Mouse (Mus musculus): ENCODE data around the gene Pak2. TPM values are rescaled to one million over a fixed set of nuclear protein-coding genes. Genes with fewer than 3 reads are reported as not detected.

Gene Pak2
- total and polyA plus RNA-seq, 2 experiments from 2014 or later = 29.4 to 41.1 TPM

DNA sequence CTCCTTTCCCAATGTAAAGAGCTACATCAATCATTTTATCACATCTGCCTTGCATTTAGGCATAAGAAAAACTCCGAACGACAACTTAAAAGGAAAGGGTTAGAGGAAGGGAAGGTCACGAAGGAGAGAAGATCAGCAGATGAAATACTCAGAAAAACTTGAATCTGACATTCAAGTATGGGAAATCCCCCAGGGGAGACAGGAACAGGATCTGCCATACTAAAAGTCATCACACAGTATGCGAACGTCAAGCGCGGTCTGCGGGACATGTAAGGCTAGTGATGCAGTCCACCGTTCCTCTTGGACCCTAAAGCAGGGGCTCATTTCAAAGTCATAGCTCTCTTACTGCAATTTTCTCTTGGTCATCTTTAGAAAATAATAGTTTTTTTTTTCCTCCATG is 59.5 kb downstream of the Pak2 start:
- no peaks in the 10 kb centered on the region for H3K4me1 ChIP-seq (ENCODE audit: insufficient read depth)
- H3K4me3 ChIP-seq (ENCODE audit: low read depth, low read length) = no peak overlapping the region
- H3K27ac ChIP-seq (ENCODE audit: low read depth, low read length) = no peak overlapping the region
- no peak overlapping the region for H3K9ac ChIP-seq
- no peaks in the 10 kb centered on the region for H3K27me3 ChIP-seq (ENCODE audit: insufficient read depth, low read length)
- 95% methylated on average over 9 of the region's 9 CpGs for WGBS
- peaks cover 53% of the 10 kb centered on the region for H3K36me3 ChIP-seq (ENCODE audit: insufficient read depth)
- H3K9me3 ChIP-seq (ENCODE audit: low read length) = no peaks in the 10 kb centered on the region
- no peak overlapping the region for H3K4me2 ChIP-seq (ENCODE audit: low read depth)
- TF ChIP-seq CTCF (IDR thresholded peaks at IDR 0.05; ENCODE audit: low read depth) = no peak
- DNase-seq (no peak), ATAC-seq (no peak)

DNA sequence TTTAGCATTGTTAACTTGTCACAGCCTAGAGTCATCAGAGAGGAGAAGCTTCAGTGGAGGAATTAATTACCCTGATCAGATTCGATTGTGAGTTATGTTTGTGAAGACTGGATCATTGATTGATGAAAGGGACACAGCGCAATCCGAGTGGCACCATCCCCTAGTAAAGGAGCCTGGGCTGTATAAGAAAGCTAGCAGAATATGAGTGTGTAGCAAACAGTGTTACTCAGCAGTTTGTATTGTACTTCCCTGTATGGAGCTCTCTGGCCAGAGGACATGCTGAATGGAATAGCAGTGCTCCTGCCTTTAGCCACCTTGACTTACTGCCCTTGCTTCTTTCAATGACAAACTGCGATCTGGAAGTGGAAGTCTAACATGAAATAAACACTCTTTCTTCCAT is 68.8 kb downstream of the Pak2 start:
- DNase-seq = no peak
- Histone ChIP-seq H3K27me3 (ENCODE audit: insufficient read depth, low read length) (no peaks in the 10 kb centered on the region), H3K9ac (no peak overlapping the region), H3K9me3 (ENCODE audit: low read length) (no peaks in the 10 kb centered on the region), H3K4me2 (ENCODE audit: low read depth) (no peak overlapping the region), H3K4me1 (ENCODE audit: insufficient read depth) (no peaks in the 10 kb centered on the region), H3K36me3 (ENCODE audit: insufficient read depth) (no peaks in the 10 kb centered on the region), H3K4me3 (ENCODE audit: low read depth, low read length) (no peak overlapping the region), H3K27ac (ENCODE audit: low read depth, low read length) (no peak overlapping the region)
- TF ChIP-seq CTCF (IDR thresholded peaks at IDR 0.05; ENCODE audit: low read depth) = no peak
- no peak for ATAC-seq
- WGBS = 83% methylated on average over 4 of the region's 4 CpGs

DNA sequence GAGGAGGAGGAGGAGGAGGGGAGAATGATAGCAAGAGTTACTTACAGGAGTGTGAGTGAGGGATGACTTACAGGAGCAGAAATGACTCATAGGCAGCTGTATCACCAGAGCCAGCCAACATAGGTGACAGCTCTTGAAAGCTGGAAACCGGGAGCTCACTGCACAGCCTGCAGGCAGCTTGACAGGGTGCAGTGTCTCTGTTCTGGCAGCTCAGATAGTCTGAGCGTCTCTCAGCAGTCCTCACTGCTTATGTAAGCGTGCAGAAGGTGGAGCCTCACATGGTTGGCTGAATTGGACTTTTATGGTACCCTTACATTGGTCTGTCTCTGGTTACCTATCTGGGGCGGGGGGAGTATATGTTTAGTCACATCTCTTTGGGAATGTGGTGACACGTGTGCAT is 69.2 kb downstream of the Pak2 start:
- Histone ChIP-seq H3K4me1 (ENCODE audit: insufficient read depth) (no peaks in the 10 kb centered on the region), H3K9ac (no peak overlapping the region), H3K27ac (ENCODE audit: low read depth, low read length) (no peak overlapping the region), H3K27me3 (ENCODE audit: insufficient read depth, low read length) (no peaks in the 10 kb centered on the region), H3K4me3 (ENCODE audit: low read depth, low read length) (no peak overlapping the region), H3K9me3 (ENCODE audit: low read length) (no peaks in the 10 kb centered on the region), H3K36me3 (ENCODE audit: insufficient read depth) (no peaks in the 10 kb centered on the region), H3K4me2 (ENCODE audit: low read depth) (no peak overlapping the region)
- DNase-seq (no peak), ATAC-seq (peak; percentile 34; the same call in 1 of the 2 replicates)
- WGBS = 46% methylated on average over 5 of the region's 5 CpGs
- no peak for TF ChIP-seq CTCF (IDR thresholded peaks at IDR 0.05; ENCODE audit: low read depth)

DNA sequence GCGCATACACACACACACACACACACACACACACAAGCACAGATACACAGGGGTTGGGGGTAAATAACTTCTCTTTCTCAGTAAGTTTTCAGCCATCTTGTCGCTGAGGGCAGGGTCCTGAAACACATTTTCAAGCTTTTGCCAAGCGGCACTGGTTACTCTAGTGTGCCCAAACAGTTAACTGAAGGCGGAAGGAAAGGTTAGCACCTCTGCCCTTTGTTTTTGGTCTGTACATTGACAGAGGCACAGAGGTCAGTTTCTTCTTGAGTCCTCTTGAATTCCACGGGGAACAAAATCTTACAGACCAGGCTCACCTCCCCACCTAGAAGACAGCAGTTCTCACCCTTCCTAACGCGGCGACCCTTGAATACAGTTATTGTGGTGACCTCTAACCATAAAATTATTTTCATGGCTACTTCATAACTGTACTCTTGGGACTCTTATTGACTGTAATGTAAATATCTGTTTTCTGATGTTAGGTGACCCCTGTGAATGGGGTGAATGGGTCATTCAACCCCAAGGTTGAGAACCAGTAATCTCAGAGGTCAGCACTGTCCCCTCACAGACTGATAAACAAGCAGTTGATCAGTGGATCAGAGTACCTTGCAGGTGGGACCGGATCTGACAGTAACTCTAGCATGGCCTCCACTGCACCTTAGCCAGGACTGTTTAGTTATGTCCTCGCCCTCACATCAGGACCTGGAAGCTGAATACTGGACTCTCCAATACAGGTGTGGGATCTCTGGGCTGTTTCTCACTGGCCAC is 70.4 kb downstream of the Pak2 start:
- H3K27me3 ChIP-seq (ENCODE audit: insufficient read depth, low read length) = no peaks in the 10 kb centered on the region
- H3K27ac ChIP-seq (ENCODE audit: low read depth, low read length) = no peak overlapping the region
- H3K4me1 ChIP-seq (ENCODE audit: insufficient read depth) = no peaks in the 10 kb centered on the region; the same call in 1 of the 2 replicates
- H3K4me3 ChIP-seq (ENCODE audit: low read depth, low read length) = no peak overlapping the region
- ATAC-seq (no peak), DNase-seq (no peak)
- H3K9ac ChIP-seq = no peak overlapping the region
- TF ChIP-seq CTCF (IDR thresholded peaks at IDR 0.05; ENCODE audit: low read depth) = no peak
- no peaks in the 10 kb centered on the region for H3K36me3 ChIP-seq (ENCODE audit: insufficient read depth)
- no peak overlapping the region for H3K4me2 ChIP-seq (ENCODE audit: low read depth)
- WGBS = 78% methylated on average over 10 of the region's 10 CpGs
- H3K9me3 ChIP-seq (ENCODE audit: low read length) = no peaks in the 10 kb centered on the region

DNA sequence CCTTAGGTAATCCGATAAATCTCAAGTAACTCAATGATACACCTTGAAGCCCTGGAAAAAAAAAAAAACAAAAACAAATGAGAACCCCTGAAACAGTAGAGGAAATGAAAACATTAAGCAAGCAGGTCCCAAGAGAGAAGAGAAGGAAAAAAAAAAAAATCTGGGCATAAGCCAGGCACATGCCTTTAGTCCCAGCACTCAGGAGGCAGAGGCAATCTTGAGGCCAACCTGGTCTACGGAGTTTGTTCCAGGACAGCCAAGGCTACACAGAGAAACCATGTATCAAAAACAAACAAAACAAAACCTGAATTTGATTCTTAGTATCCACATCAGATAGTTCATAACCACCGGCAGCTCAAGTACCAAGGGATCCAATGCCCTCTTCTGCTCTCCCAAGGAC is 74.4 kb downstream of the Pak2 start:
- WGBS = 97% methylated on average over 3 of the region's 3 CpGs
- Histone ChIP-seq H3K9me3 (ENCODE audit: low read length) (no peaks in the 10 kb centered on the region), H3K36me3 (ENCODE audit: insufficient read depth) (no peaks in the 10 kb centered on the region), H3K9ac (no peak overlapping the region), H3K27ac (ENCODE audit: low read depth, low read length) (no peak overlapping the region), H3K27me3 (ENCODE audit: insufficient read depth, low read length) (no peaks in the 10 kb centered on the region), H3K4me1 (ENCODE audit: insufficient read depth) (peaks cover 10% of the 10 kb centered on the region; the same call in 1 of the 2 replicates), H3K4me3 (ENCODE audit: low read depth, low read length) (no peak overlapping the region), H3K4me2 (ENCODE audit: low read depth) (no peak overlapping the region)
- no peak for TF ChIP-seq CTCF (IDR thresholded peaks at IDR 0.05; ENCODE audit: low read depth)
- ATAC-seq = no peak
- DNase-seq = no peak

DNA sequence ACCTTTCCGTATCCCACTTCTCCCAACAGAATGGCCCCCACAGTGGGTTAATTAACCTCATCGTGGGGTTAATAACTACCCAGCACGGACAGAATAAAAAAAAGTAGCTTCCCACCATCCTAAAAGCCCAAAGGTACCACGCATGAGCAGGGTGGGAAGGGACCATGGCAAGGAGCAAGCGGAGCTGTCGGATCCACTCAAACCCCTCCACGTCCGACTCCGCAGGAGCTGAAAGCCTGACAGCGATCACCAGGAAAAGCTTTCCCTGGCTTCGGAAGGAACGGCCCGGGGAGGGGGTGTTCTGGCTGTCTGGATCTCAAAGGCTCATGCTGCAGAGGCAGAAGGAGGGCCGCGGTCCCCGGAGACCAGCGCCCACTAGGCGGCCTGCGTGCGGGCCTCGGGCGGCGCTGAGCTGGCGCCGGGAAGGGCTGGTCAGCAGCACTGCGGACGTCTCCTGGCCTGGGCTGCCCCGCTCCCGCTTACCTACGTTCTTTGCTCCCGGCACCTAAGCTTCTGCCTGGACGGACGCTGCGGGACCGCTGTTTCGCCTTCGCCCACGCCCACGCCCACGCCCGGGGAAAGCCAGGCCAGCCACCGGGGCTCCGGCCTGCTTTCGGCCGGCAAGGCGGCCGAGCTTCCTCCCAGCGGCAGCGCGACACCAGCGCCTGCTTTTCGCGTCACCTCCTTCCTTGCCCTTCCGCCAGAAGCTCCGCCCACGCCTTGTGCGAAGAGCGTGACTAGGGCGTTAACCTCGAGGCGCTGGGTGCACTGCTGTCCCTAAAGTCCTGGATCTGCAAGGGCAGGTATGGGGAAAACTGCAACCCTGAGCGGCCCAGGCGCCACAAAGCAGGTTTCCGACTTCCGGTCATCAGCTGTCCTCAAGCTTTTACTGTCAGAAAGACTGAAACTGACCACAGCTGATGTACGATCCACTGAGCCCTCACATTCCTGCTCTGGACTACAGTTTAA is 76.3 kb downstream of the Pak2 start, which contains the start of gene Senp5:
Senp5 (minus strand) TSS at position 779 of the 969 bp plus-strand sequence.
- Histone ChIP-seq H3K27me3 (ENCODE audit: insufficient read depth, low read length) (no peaks in the 10 kb centered on the region), H3K4me2 (ENCODE audit: low read depth) (peak within 1 kb of the TSS; percentile 77), H3K27ac (ENCODE audit: low read depth, low read length) (peak within 1 kb of the TSS; percentile 79), H3K36me3 (ENCODE audit: insufficient read depth) (peaks cover 4% of the 10 kb centered on the region; the same call in 1 of the 2 replicates), H3K4me1 (ENCODE audit: insufficient read depth) (peaks cover 10% of the 10 kb centered on the region; the same call in 1 of the 2 replicates), H3K4me3 (ENCODE audit: low read depth, low read length) (peak within 1 kb of the TSS; percentile 96), H3K9me3 (ENCODE audit: low read length) (no peaks in the 10 kb centered on the region), H3K9ac (peak within 1 kb of the TSS; percentile 94)
- TF ChIP-seq CTCF (IDR thresholded peaks at IDR 0.05; ENCODE audit: low read depth) = peak; percentile 34
- ATAC-seq = peak; percentile 98
- DNase-seq = peak; percentile 92
- 2% methylated on average over 62 of the region's 66 CpGs for WGBS

All from forebrain, postnatal 0 days (tissue).